Mouse (Mus musculus): ENCODE results near the gene Hba-a2. TPM values are rescaled to one million over a fixed set of nuclear protein-coding genes. Genes with fewer than 3 reads are reported as not detected.
A peak's percentile ranks its signal among the peaks of the same experiment; 100 is the strongest.

The Hba-a2 gene
- polyA plus RNA-seq, 1 experiment from 2014 or later = 5,591 TPM

GRCm38 (mm10) chr11:32265117-32265738 lies 31.1 kb upstream of the Hba-a2 start:
- ATAC-seq (ENCODE audit: low FRiP score) (no peak), DNase-seq (ENCODE audit: low spot score, missing footprints) (peak; percentile 84)
- 93% methylated on average over 3 of the region's 3 CpGs for WGBS
- Histone ChIP-seq H3K27ac (ENCODE audit: low read depth, low read length) (no peak overlapping the region), H3K36me3 (ENCODE audit: control insufficient read depth, insufficient read depth, low read length) (peaks cover 5% of the 10 kb centered on the region; the same call in 1 of the 2 replicates), H3K4me2 (no peak overlapping the region), H3K9me3 (ENCODE audit: control insufficient read depth, low read length) (no peaks in the 10 kb centered on the region), H3K9ac (ENCODE audit: low read length) (no peak overlapping the region), H3K4me1 (ENCODE audit: control insufficient read depth, insufficient read depth, low read length) (no peaks in the 10 kb centered on the region; the same call in none of the 2 replicates), H3K27me3 (ENCODE audit: control insufficient read depth, insufficient read depth, low read length) (no peaks in the 10 kb centered on the region), H3K4me3 (ENCODE audit: low read depth, low read length) (no peak overlapping the region)

GRCm38 (mm10) chr11:32266194-32266593 lies 30.1 kb upstream of the Hba-a2 start:
- ATAC-seq (ENCODE audit: low FRiP score) = no peak
- H3K4me3 ChIP-seq (ENCODE audit: low read depth, low read length) = no peak overlapping the region
- no peaks in the 10 kb centered on the region; the same call in none of the 2 replicates for H3K4me1 ChIP-seq (ENCODE audit: control insufficient read depth, insufficient read depth, low read length)
- no peak overlapping the region for H3K9ac ChIP-seq (ENCODE audit: low read length)
- 93% methylated on average over 6 of the region's 6 CpGs for WGBS
- H3K27ac ChIP-seq (ENCODE audit: low read depth, low read length) = no peak overlapping the region
- no peak overlapping the region for H3K4me2 ChIP-seq
- no peak for DNase-seq (ENCODE audit: low spot score, missing footprints)
- H3K36me3 ChIP-seq (ENCODE audit: control insufficient read depth, insufficient read depth, low read length) = 0 out of 2 replicates have a peak, but pooled peaks cover 2% of the 10 kb centered on the region
- H3K27me3 ChIP-seq (ENCODE audit: control insufficient read depth, insufficient read depth, low read length) = no peaks in the 10 kb centered on the region
- H3K9me3 ChIP-seq (ENCODE audit: control insufficient read depth, low read length) = no peaks in the 10 kb centered on the region

- H3K9ac ChIP-seq (ENCODE audit: low read length) = peak overlapping the region; percentile 98
- 37% methylated on average over 6 of the region's 6 CpGs for WGBS
- H3K4me2 ChIP-seq = peak overlapping the region; percentile 65
- H3K27me3 ChIP-seq (ENCODE audit: control insufficient read depth, insufficient read depth, low read length) = no peaks in the 10 kb centered on the region
- H3K9me3 ChIP-seq (ENCODE audit: control insufficient read depth, low read length) = no peaks in the 10 kb centered on the region
- ATAC-seq (ENCODE audit: low FRiP score) = no peak
- H3K36me3 ChIP-seq (ENCODE audit: control insufficient read depth, insufficient read depth, low read length) = 0 out of 2 replicates have a peak, but pooled peaks cover 2% of the 10 kb centered on the region
- H3K27ac ChIP-seq (ENCODE audit: low read depth, low read length) = peak overlapping the region; percentile 96
- H3K4me3 ChIP-seq (ENCODE audit: low read depth, low read length) = peak overlapping the region; percentile 80
- peak; percentile 86 for DNase-seq (ENCODE audit: low spot score, missing footprints)
- H3K4me1 ChIP-seq (ENCODE audit: control insufficient read depth, insufficient read depth, low read length) = no peaks in the 10 kb centered on the region; the same call in none of the 2 replicates
Observed at GRCm38 (mm10) chr11:32266776-32267175, 29.5 kb upstream of the Hba-a2 start.

- Histone ChIP-seq H3K27ac (ENCODE audit: low read depth, low read length) (peak within 1 kb of the TSS; percentile 96), H3K9me3 (ENCODE audit: control insufficient read depth, low read length) (no peaks in the 10 kb centered on the region), H3K4me3 (ENCODE audit: low read depth, low read length) (peak within 1 kb of the TSS; percentile 80), H3K4me2 (peak within 1 kb of the TSS; percentile 65), H3K27me3 (ENCODE audit: control insufficient read depth, insufficient read depth, low read length) (no peaks in the 10 kb centered on the region), H3K9ac (ENCODE audit: low read length) (peak within 1 kb of the TSS; percentile 98), H3K4me1 (ENCODE audit: control insufficient read depth, insufficient read depth, low read length) (no peaks in the 10 kb centered on the region; the same call in none of the 2 replicates), H3K36me3 (ENCODE audit: control insufficient read depth, insufficient read depth, low read length) (0 out of 2 replicates have a peak, but pooled peaks cover 2% of the 10 kb centered on the region)
- DNase-seq (ENCODE audit: low spot score, missing footprints) = peak; percentile 99
- WGBS = under 1% methylated on average over 52 of the region's 54 CpGs
- peak; percentile 99 for ATAC-seq (ENCODE audit: low FRiP score)
Observed at GRCm38 (mm10) chr11:32267188-32267884, 29.0 kb upstream of the Hba-a2 start, which contains the start of gene Nprl3. Gene Nprl3 (minus strand): TSS chr11:32267707.

- H3K4me3 ChIP-seq (ENCODE audit: low read depth, low read length) = peak overlapping the region; percentile 80
- H3K36me3 ChIP-seq (ENCODE audit: control insufficient read depth, insufficient read depth, low read length) = no peaks in the 10 kb centered on the region
- WGBS = 22% methylated on average over 5 of the region's 5 CpGs
- H3K4me2 ChIP-seq = peak overlapping the region; percentile 65
- peak overlapping the region; percentile 96 for H3K27ac ChIP-seq (ENCODE audit: low read depth, low read length)
- peak overlapping the region; percentile 98 for H3K9ac ChIP-seq (ENCODE audit: low read length)
- DNase-seq (ENCODE audit: low spot score, missing footprints) (peak; percentile 92), ATAC-seq (ENCODE audit: low FRiP score) (peak; percentile 22; the same call in 1 of the 2 replicates)
- no peaks in the 10 kb centered on the region; the same call in none of the 2 replicates for H3K4me1 ChIP-seq (ENCODE audit: control insufficient read depth, insufficient read depth, low read length)
- H3K27me3 ChIP-seq (ENCODE audit: control insufficient read depth, insufficient read depth, low read length) = no peaks in the 10 kb centered on the region
- H3K9me3 ChIP-seq (ENCODE audit: control insufficient read depth, low read length) = no peaks in the 10 kb centered on the region
Observed at GRCm38 (mm10) chr11:32267964-32268363, 28.3 kb upstream of the Hba-a2 start.

- Histone ChIP-seq H3K4me2 (no peak overlapping the region), H3K9me3 (ENCODE audit: control insufficient read depth, low read length) (no peaks in the 10 kb centered on the region)
Observed at GRCm38 (mm10) chr11:32268952-32269351, 27.3 kb upstream of the Hba-a2 start.

GRCm38 (mm10) chr11:32271178-32271577 lies 25.1 kb upstream of the Hba-a2 start:
- Histone ChIP-seq H3K9ac (ENCODE audit: low read length) (no peak overlapping the region), H3K4me2 (no peak overlapping the region), H3K36me3 (ENCODE audit: control insufficient read depth, insufficient read depth, low read length) (no peaks in the 10 kb centered on the region), H3K9me3 (ENCODE audit: control insufficient read depth, low read length) (no peaks in the 10 kb centered on the region), H3K27ac (ENCODE audit: low read depth, low read length) (no peak overlapping the region), H3K4me3 (ENCODE audit: low read depth, low read length) (no peak overlapping the region), H3K27me3 (ENCODE audit: control insufficient read depth, insufficient read depth, low read length) (no peaks in the 10 kb centered on the region), H3K4me1 (ENCODE audit: control insufficient read depth, insufficient read depth, low read length) (no peaks in the 10 kb centered on the region; the same call in none of the 2 replicates)
- ATAC-seq (ENCODE audit: low FRiP score) (no peak), DNase-seq (ENCODE audit: low spot score, missing footprints) (no peak)
- WGBS = 46% methylated on average over 4 of the region's 4 CpGs

More at GRCm38 (mm10) chr11:32268952-32269351, 27.3 kb upstream of the Hba-a2 start:
- H3K9ac ChIP-seq (ENCODE audit: low read length) = no peak overlapping the region
- DNase-seq (ENCODE audit: low spot score, missing footprints) (no peak), ATAC-seq (ENCODE audit: low FRiP score) (no peak)
- H3K4me1 ChIP-seq (ENCODE audit: control insufficient read depth, insufficient read depth, low read length) = no peaks in the 10 kb centered on the region; the same call in none of the 2 replicates
- H3K27ac ChIP-seq (ENCODE audit: low read depth, low read length) = no peak overlapping the region
- H3K27me3 ChIP-seq (ENCODE audit: control insufficient read depth, insufficient read depth, low read length) = no peaks in the 10 kb centered on the region
- H3K4me3 ChIP-seq (ENCODE audit: low read depth, low read length) = no peak overlapping the region
- WGBS = 85% methylated on average over 5 of the region's 5 CpGs
- H3K36me3 ChIP-seq (ENCODE audit: control insufficient read depth, insufficient read depth, low read length) = no peaks in the 10 kb centered on the region

- Histone ChIP-seq H3K27me3 (ENCODE audit: control insufficient read depth, insufficient read depth, low read length) (no peaks in the 10 kb centered on the region), H3K4me2 (no peak within 1 kb of the TSS), H3K9me3 (ENCODE audit: control insufficient read depth, low read length) (no peaks in the 10 kb centered on the region), H3K4me1 (ENCODE audit: control insufficient read depth, insufficient read depth, low read length) (no peaks in the 10 kb centered on the region), H3K27ac (ENCODE audit: low read depth, low read length) (no peak within 1 kb of the TSS), H3K36me3 (ENCODE audit: control insufficient read depth, insufficient read depth, low read length) (no peaks in the 10 kb centered on the region), H3K4me3 (ENCODE audit: low read depth, low read length) (no peak within 1 kb of the TSS), H3K9ac (ENCODE audit: low read length) (no peak within 1 kb of the TSS)
- 74% methylated on average over 3 of the region's 3 CpGs for WGBS
- DNase-seq (ENCODE audit: low spot score, missing footprints) = no peak
- no peak for ATAC-seq (ENCODE audit: low FRiP score)
Observed at GRCm38 (mm10) chr11:32276347-32276746, 19.9 kb upstream of the Hba-a2 start, which contains the start of gene Hba-x. Gene Hba-x (plus strand): TSS chr11:32276400.

All from midbrain, embryonic 11.5 days (tissue).